Mouse (Mus musculus): ENCODE measurements around the gene Rev1.

DNA sequence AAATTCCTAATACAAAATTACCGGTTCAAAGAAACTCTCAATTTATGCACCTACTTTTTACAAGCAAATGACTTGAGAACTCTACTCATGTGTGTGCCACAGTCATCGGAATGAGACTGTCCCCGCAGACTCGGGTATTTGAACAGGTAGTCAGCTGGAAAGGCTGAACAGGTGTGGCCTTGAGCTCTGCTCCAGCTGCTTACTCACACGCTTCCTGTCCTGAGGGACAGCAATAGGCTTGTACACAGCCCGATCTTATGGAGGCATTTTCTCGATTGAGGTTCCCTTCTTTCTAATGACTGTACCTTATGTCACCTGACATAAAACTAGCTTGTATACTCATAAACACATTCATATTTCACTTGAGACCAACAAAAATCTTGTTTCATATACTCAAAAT, 19.8 kb downstream of the Rev1 start:
- TF ChIP-seq POLR2A (IDR thresholded peaks at IDR 0.05; ENCODE audit: insufficient read length, low read depth) (no peak), TCF12 (IDR thresholded peaks at IDR 0.05; ENCODE audit: insufficient read depth, poor library complexity, severe bottlenecking) (no peak)

Measured in myocyte (in vitro differentiated cells).